Mouse (Mus musculus): ENCODE measurements around the gene Nat10. TPM values are rescaled to one million over a fixed set of nuclear protein-coding genes. Genes with fewer than 3 reads are reported as not detected.
A peak's percentile ranks its signal among the peaks of the same experiment; 100 is the strongest.

Nat10 gene
- 21.5 and 22.7 TPM in 2 replicates for polyA plus RNA-seq (2014; fragmentation: Nextera tagmentation; extraction: Ambion mirVana)

DNA sequence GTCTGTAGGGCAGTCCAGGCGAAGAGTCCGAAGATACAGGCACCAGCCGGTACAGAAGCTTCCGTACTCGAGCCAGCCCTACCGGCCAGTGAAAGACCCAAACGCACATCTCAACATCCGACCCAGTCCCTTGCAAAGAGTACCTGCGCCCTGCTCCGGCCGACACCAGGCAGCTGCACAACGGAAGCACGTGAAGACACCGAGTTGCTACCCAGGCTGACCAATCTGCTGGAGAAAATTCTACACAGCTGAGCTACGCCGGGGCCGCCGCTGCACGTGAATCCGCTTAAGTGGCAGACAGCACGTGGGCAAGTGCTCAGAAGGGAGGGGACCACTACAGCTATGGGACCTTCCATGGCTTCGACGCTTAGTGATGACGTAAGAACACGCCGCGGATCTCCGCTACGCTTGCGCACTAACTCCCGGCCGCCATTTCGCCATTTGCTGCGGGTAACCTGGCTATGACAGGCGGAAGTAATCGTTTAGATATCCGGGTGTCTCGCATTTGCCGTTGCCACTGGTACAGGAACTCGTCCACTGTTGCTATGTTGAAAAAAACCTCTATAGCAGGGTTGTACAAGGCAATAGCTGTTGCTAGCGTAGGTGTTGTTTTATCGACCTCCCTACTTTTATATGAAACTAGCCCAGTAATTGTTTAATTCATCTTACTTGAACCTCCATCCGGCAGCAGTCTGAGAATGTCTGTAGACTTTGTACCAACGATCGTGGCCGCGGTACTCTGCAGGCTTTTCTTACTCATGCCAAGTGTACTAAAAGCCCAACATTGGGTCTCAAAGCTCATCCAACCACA is at the start of gene Nat10:
TSS of gene Nat10 (minus strand) at position 365 of the 811 bp plus-strand sequence.
- under 1% methylated on average over 47 of the region's 47 CpGs for WGBS
- peak within 1 kb of the TSS; percentile 51 for H3K27ac ChIP-seq (ENCODE audit: low read depth, low read length)
- no peaks in the 10 kb centered on the region for H3K9me3 ChIP-seq (ENCODE audit: control insufficient read depth, low read length)

GRCm38 (mm10) chr2:103810412-103810811 is 49.3 kb upstream of the Nat10 start:
- 89% methylated on average over 6 of the region's 6 CpGs for WGBS
- Histone ChIP-seq H3K4me1 (replicated peaks; ENCODE audit: control insufficient read depth, insufficient read depth, low read length) (no peaks in the 10 kb centered on the region), H3K4me2 (replicated peaks; ENCODE audit: low read depth, low read length) (no peak overlapping the region), H3K4me3 (ENCODE audit: low read depth, low read length) (no peak overlapping the region), H3K27ac (ENCODE audit: low read depth, low read length) (no peak overlapping the region), H3K36me3 (ENCODE audit: control insufficient read depth, insufficient read depth, low read length) (no peaks in the 10 kb centered on the region), H3K27me3 (ENCODE audit: control insufficient read depth, insufficient read depth, low read length) (no peaks in the 10 kb centered on the region), H3K9ac (ENCODE audit: low read depth, low read length) (no peak overlapping the region), H3K9me3 (ENCODE audit: control insufficient read depth, low read length) (no peaks in the 10 kb centered on the region)
- no peak for ATAC-seq (ENCODE audit: low FRiP score)
- no peak for DNase-seq (ENCODE audit: low spot score)

More for the DNA sequence above, at the start of gene Nat10:
- Histone ChIP-seq H3K9ac (ENCODE audit: low read depth, low read length) (peak within 1 kb of the TSS; percentile 57), H3K4me2 (replicated peaks; ENCODE audit: low read depth, low read length) (peak within 1 kb of the TSS; percentile 85), H3K4me1 (replicated peaks; ENCODE audit: control insufficient read depth, insufficient read depth, low read length) (no peaks in the 10 kb centered on the region), H3K27me3 (ENCODE audit: control insufficient read depth, insufficient read depth, low read length) (no peaks in the 10 kb centered on the region), H3K4me3 (ENCODE audit: low read depth, low read length) (peak within 1 kb of the TSS; percentile 62), H3K36me3 (ENCODE audit: control insufficient read depth, insufficient read depth, low read length) (no peaks in the 10 kb centered on the region)
- ATAC-seq (ENCODE audit: low FRiP score) (peak; percentile 97), DNase-seq (ENCODE audit: low spot score) (peak; percentile 99)

DNA sequence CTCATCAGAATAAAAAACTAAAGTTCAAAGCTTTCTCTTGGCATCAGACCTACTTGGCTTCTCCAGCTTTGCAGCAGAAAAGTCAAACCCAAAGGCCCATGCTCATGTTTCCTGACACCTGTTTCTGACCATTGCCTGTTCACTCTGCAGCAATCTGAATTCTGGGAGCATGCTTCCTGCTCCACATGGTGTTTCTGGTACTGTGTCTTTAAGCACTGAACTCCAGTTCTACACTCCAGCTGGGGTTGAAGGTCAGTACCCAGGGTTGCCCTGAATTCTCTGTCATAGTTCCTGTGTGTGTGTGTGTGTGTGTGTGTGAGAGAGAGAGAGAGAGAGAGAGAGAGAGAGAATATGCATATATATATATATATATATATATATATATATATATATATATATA is 47.4 kb upstream of the Nat10 start:
- Histone ChIP-seq H3K4me3 (ENCODE audit: low read depth, low read length) (no peak overlapping the region), H3K27me3 (ENCODE audit: control insufficient read depth, insufficient read depth, low read length) (no peaks in the 10 kb centered on the region), H3K9me3 (ENCODE audit: control insufficient read depth, low read length) (no peaks in the 10 kb centered on the region), H3K36me3 (ENCODE audit: control insufficient read depth, insufficient read depth, low read length) (no peaks in the 10 kb centered on the region), H3K9ac (ENCODE audit: low read depth, low read length) (no peak overlapping the region), H3K27ac (ENCODE audit: low read depth, low read length) (no peak overlapping the region), H3K4me1 (replicated peaks; ENCODE audit: control insufficient read depth, insufficient read depth, low read length) (no peaks in the 10 kb centered on the region), H3K4me2 (replicated peaks; ENCODE audit: low read depth, low read length) (no peak overlapping the region)
- no peak for ATAC-seq (ENCODE audit: low FRiP score)
- DNase-seq (ENCODE audit: low spot score), result no peak

GRCm38 (mm10) chr2:103803770-103804530 is 42.9 kb upstream of the Nat10 start:
- H3K27ac ChIP-seq (ENCODE audit: low read depth, low read length), result no peak overlapping the region
- H3K9ac ChIP-seq (ENCODE audit: low read depth, low read length), result no peak overlapping the region
- no peak overlapping the region for H3K4me3 ChIP-seq (ENCODE audit: low read depth, low read length)
- no peaks in the 10 kb centered on the region for H3K4me1 ChIP-seq (replicated peaks; ENCODE audit: control insufficient read depth, insufficient read depth, low read length)
- DNase-seq (ENCODE audit: low spot score) (no peak), ATAC-seq (ENCODE audit: low FRiP score) (no peak)
- no peaks in the 10 kb centered on the region for H3K27me3 ChIP-seq (ENCODE audit: control insufficient read depth, insufficient read depth, low read length)
- 79% methylated on average over 5 of the region's 5 CpGs for whole genome bisulfite sequencing
- H3K9me3 ChIP-seq (ENCODE audit: control insufficient read depth, low read length), result no peaks in the 10 kb centered on the region
- H3K36me3 ChIP-seq (ENCODE audit: control insufficient read depth, insufficient read depth, low read length), result no peaks in the 10 kb centered on the region
- no peak overlapping the region for H3K4me2 ChIP-seq (replicated peaks; ENCODE audit: low read depth, low read length)

DNA sequence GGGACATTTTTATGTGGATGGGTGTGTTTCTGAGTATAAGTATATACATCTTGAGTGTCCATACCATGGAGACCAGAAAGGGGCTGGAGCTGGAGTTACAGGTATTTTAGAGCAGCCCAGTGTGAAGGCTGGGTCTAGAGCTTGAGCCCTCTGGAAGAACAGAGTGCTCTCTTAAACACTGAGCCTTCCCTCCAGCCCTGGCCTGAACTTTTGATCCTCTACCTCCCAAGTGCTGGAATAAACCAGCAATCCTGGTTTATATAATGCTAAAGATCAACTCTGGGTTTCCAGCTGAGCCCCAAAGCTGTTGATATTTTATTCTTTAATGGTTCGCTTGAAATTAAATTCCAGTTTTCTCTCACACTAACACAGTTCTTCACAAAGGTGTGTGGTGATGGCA is 41.4 kb upstream of the Nat10 start:
- 82% methylated on average over 1 of the region's 1 CpGs for WGBS
- no peaks in the 10 kb centered on the region for H3K9me3 ChIP-seq (ENCODE audit: control insufficient read depth, low read length)

DNA sequence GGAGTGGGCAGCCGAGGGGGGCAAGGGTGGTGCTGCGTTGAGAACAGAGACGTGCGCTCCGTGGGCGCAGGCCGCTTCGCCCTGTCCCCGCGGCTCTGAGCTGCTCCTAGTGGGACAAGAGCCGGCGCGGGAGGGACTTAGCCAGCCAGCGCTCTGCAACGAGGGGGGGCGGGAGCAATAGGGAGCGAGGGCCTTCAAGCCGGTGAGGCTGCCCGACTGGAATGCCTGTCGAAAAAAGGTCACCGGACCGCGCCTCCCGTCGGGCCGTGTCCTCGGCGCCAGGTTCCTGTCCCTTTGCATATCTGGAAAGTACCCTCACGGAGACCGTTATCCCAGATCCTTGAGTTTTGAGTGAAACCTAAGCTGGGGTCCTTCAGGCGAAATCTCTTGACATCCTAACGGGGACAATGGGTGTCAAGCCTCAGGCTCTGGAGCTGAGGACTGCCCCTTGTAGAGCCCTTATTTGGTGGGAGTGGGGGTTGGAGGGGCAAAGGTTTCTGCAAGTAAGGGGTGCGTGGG is 36.5 kb upstream of the Nat10 start, which contains the start of gene Caprin1:
TSS of gene Caprin1 (minus strand) at position 159 of the 519 bp plus-strand sequence.
- Histone ChIP-seq H3K9me3 (ENCODE audit: control insufficient read depth, low read length) (no peaks in the 10 kb centered on the region), H3K27ac (ENCODE audit: low read depth, low read length) (peak within 1 kb of the TSS; percentile 100), H3K9ac (ENCODE audit: low read depth, low read length) (peak within 1 kb of the TSS; percentile 98), H3K4me1 (replicated peaks; ENCODE audit: control insufficient read depth, insufficient read depth, low read length) (no peaks in the 10 kb centered on the region), H3K27me3 (ENCODE audit: control insufficient read depth, insufficient read depth, low read length) (no peaks in the 10 kb centered on the region), H3K4me3 (ENCODE audit: low read depth, low read length) (peak within 1 kb of the TSS; percentile 88), H3K4me2 (replicated peaks; ENCODE audit: low read depth, low read length) (peak within 1 kb of the TSS; percentile 39), H3K36me3 (ENCODE audit: control insufficient read depth, insufficient read depth, low read length) (no peaks in the 10 kb centered on the region; the same call in 1 of the 2 replicates)
- DNase-seq (ENCODE audit: low spot score) (peak; percentile 94), ATAC-seq (ENCODE audit: low FRiP score) (peak; percentile 94)
- WGBS, result 0% methylated on average over 30 of the region's 33 CpGs

More for the DNA sequence above, 41.4 kb upstream of the Nat10 start:
- Histone ChIP-seq H3K36me3 (ENCODE audit: control insufficient read depth, insufficient read depth, low read length) (no peaks in the 10 kb centered on the region), H3K4me3 (ENCODE audit: low read depth, low read length) (no peak overlapping the region), H3K4me2 (replicated peaks; ENCODE audit: low read depth, low read length) (no peak overlapping the region), H3K27me3 (ENCODE audit: control insufficient read depth, insufficient read depth, low read length) (no peaks in the 10 kb centered on the region), H3K27ac (ENCODE audit: low read depth, low read length) (no peak overlapping the region), H3K4me1 (replicated peaks; ENCODE audit: control insufficient read depth, insufficient read depth, low read length) (no peaks in the 10 kb centered on the region), H3K9ac (ENCODE audit: low read depth, low read length) (no peak overlapping the region)
- DNase-seq (ENCODE audit: low spot score), result no peak
- ATAC-seq (ENCODE audit: low FRiP score), result no peak

DNA sequence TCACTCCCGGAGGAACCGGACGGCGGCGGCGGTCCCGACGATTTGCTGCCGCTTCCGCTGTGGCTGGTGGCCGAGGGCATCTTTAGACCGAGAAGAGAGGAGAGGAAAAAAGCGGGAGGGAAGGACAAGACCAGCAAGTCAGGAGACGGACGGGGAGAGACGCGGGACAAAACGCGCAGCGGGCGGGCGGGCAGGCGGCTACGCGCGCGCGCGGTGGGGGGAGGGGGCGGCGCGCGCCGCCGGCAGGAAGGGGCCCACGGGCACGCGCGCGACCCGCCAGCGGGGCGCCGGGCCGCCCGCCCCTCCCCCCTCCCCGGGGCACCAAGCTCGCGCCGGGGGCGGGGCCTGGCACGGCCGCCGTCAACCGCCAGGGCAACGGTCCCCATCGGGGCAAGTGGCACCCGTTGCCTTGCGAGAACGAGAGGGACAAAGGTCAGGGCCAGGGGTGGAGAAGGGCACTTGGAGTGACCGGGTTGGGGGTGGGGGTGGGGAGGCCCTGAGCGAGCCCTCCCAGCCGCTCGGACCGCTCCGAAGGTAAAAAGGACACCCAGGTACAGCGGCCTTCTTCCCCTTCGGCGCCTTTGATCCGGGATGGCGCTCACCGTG is 35.9 kb upstream of the Nat10 start:
- no peaks in the 10 kb centered on the region for H3K27me3 ChIP-seq (ENCODE audit: control insufficient read depth, insufficient read depth, low read length)
- H3K4me2 ChIP-seq (replicated peaks; ENCODE audit: low read depth, low read length), result peak overlapping the region; percentile 39
- H3K9ac ChIP-seq (ENCODE audit: low read depth, low read length), result peak overlapping the region; percentile 98
- peak overlapping the region; percentile 88 for H3K4me3 ChIP-seq (ENCODE audit: low read depth, low read length)
- H3K4me1 ChIP-seq (replicated peaks; ENCODE audit: control insufficient read depth, insufficient read depth, low read length), result no peaks in the 10 kb centered on the region
- no peaks in the 10 kb centered on the region for H3K9me3 ChIP-seq (ENCODE audit: control insufficient read depth, low read length)
- peak overlapping the region; percentile 100 for H3K27ac ChIP-seq (ENCODE audit: low read depth, low read length)
- WGBS, result 0% methylated on average over 22 of the region's 72 CpGs
- ATAC-seq (ENCODE audit: low FRiP score) (peak; percentile 81), DNase-seq (ENCODE audit: low spot score) (peak; percentile 95)
- no peaks in the 10 kb centered on the region; the same call in 1 of the 2 replicates for H3K36me3 ChIP-seq (ENCODE audit: control insufficient read depth, insufficient read depth, low read length)

DNA sequence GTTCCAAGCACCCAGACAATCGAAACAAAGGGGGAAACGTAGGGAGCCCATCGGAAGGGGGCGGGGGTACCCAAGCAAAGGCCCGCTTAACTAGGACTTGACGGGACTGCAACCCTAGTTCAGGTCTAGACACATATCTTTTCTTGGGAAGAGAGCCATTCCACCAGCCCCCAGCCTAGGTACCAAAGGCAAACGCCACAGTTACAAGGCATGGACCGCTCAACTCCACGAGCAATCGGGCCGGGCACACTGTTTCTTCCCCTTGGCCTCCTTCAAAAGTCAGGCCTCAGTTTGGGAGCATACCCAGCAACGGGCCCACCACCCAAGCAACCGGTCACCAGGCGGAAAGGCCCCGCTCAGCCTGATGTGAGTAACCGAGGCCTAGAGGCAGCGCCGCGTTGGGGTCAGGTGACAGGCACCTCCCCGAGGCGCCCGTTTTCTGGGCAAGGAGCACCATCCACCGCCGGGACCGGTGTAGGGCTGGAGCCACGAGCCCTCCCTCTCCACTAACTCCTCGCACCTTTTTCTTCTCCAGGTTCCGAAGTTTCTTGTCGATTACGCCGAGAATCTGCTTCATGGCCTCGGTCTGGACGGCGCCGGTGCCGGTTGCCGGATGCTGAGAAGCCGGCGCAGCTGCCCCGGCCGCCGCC is 35.3 kb upstream of the Nat10 start:
- Histone ChIP-seq H3K9ac (ENCODE audit: low read depth, low read length) (peak overlapping the region; percentile 98), H3K27me3 (ENCODE audit: control insufficient read depth, insufficient read depth, low read length) (no peaks in the 10 kb centered on the region), H3K27ac (ENCODE audit: low read depth, low read length) (peak overlapping the region; percentile 100), H3K4me1 (replicated peaks; ENCODE audit: control insufficient read depth, insufficient read depth, low read length) (no peaks in the 10 kb centered on the region), H3K4me3 (ENCODE audit: low read depth, low read length) (peak overlapping the region; percentile 88), H3K36me3 (ENCODE audit: control insufficient read depth, insufficient read depth, low read length) (no peaks in the 10 kb centered on the region; the same call in 1 of the 2 replicates), H3K9me3 (ENCODE audit: control insufficient read depth, low read length) (no peaks in the 10 kb centered on the region), H3K4me2 (replicated peaks; ENCODE audit: low read depth, low read length) (peak overlapping the region; percentile 39)
- WGBS, result under 1% methylated on average over 42 of the region's 42 CpGs
- DNase-seq (ENCODE audit: low spot score) (peak; percentile 74), ATAC-seq (ENCODE audit: low FRiP score) (peak; percentile 66)
